Mouse (Mus musculus) heart, embryonic 10.5 days (tissue): Measurements from ENCODE around the gene Bag3. TPM values are rescaled to one million over a fixed set of nuclear protein-coding genes. Genes with fewer than 3 reads are reported as not detected.

Experiments used
- microRNA-seq: library from miRNA; unstranded; fragments of <30 nt; microRNA quantifications from one replicate; pipeline ENCODE4, GENCODE M21; 2017
- polyA plus RNA-seq: library from polyadenylated mRNA; unstranded; fragments of >200 nt; fragmentation: Nextera tagmentation; extraction: Ambion mirVana; gene quantifications from 2 replicates; pipeline ENCODE4 v1.2.1, GENCODE M21; 2016

Gene Bag3
- polyA plus RNA-seq, 1 experiment from 2014 or later, result 13.3 TPM

Small RNA genes within 50 kb of the gene (microRNA-seq; reads per million reads assigned to microRNA genes)
- not detected for gene Gm24365

Other genes starting within 250 kb of the Bag3 start
- 20.3 and 25.1 TPM in 2 replicates for gene BC017158, start 225.4 kb upstream of the Bag3 start, polyA plus RNA-seq
- 16.4 and 19.3 TPM in 2 replicates for gene Rgs10, start 104.9 kb upstream of the Bag3 start, polyA plus RNA-seq
- 16.3 and 19.9 TPM in 2 replicates for gene Tial1, start 61.9 kb upstream of the Bag3 start, polyA plus RNA-seq
- gene Inpp5f, start 87.7 kb downstream of the Bag3 start, polyA plus RNA-seq, result 13.5 and 18.0 TPM in 2 replicates
- gene Mcmbp, start 216.9 kb downstream of the Bag3 start, polyA plus RNA-seq, result 44.4 and 51.9 TPM in 2 replicates
- gene Sec23ip, start 221.3 kb downstream of the Bag3 start, polyA plus RNA-seq, result 37.4 and 42.7 TPM in 2 replicates